Comparison of ENCODE assay signal across 8 mouse cellular contexts in genomic region chr8:77132903-77133637, GRCm38 (mm10).
A peak's percentile ranks its signal among the peaks of the same experiment; 100 is the strongest.
DNase-seq lines count a peak whose midpoint lies in the region; ATAC-seq and TF ChIP-seq lines count a peak whose summit lies in the region.

No protein-coding gene starts in this region.

- CTCF ChIA-PET in Patski (lab: Charles Lee) = no interaction called here

- peak overlapping the region; percentile 90 for H3K27ac ChIP-seq in gastrocnemius, adult 2 months
- H3K27ac ChIP-seq in intestine, embryonic 16.5 days (ENCODE audit: low read length) = peak overlapping the region; percentile 23; the same call in 1 of the 2 replicates

- H3K27me3 ChIP-seq in Patski = no peaks in the 10 kb centered on the region
- no peaks in the 10 kb centered on the region for H3K27me3 ChIP-seq in intestine, embryonic 16.5 days (replicated peaks; ENCODE audit: control insufficient read depth, insufficient read depth, low read length)
- no peaks in the 10 kb centered on the region for H3K27me3 ChIP-seq in myocyte (ENCODE audit: control insufficient read depth, insufficient read depth, insufficient read length)

- H3K4me3 ChIP-seq in gastrocnemius, adult 2 months = peak overlapping the region; percentile 65
- H3K4me3 ChIP-seq in intestine, embryonic 16.5 days (ENCODE audit: low read length) = no peak overlapping the region
- H3K4me3 ChIP-seq in myocyte = no peak overlapping the region

- no peaks in the 10 kb centered on the region for H3K9me3 ChIP-seq in intestine, embryonic 16.5 days (ENCODE audit: control insufficient read depth, low read length)

- ATAC-seq in Patski = peak; percentile 96
- ATAC-seq in intestine, embryonic 16.5 days = peak; percentile 95

- TF ChIP-seq POLR2A in myocyte (IDR thresholded peaks at IDR 0.05; ENCODE audit: insufficient read length, low read depth) = no peak

- no peak overlapping the region for H3K9ac ChIP-seq in intestine, embryonic 16.5 days (ENCODE audit: low read depth, low read length)

- in situ Hi-C loops in Patski (cut with MboI; ENCODE audit: low pct_unique_long_range_greater_than_20kb) = no loop called here

- intact Hi-C loops in gastrocnemius, adult 2 months (cut with DNase I) = loop anchor here (5.0 kb wide), 1 partner anchor 231 kb away; no protein-coding TSS in a partner anchor

- no peak overlapping the region for H3ac ChIP-seq in myocyte (ENCODE audit: control insufficient read depth, insufficient read length)

- no peaks in the 10 kb centered on the region for H3K36me3 ChIP-seq in intestine, embryonic 16.5 days (ENCODE audit: control insufficient read depth, insufficient read depth, low read length)
- no peaks in the 10 kb centered on the region for H3K36me3 ChIP-seq in myocyte (ENCODE audit: control insufficient read depth, insufficient read depth)

- TF ChIP-seq CTCF in Patski (IDR thresholded peaks at IDR 0.05) = no peak
- no peak for TF ChIP-seq CTCF in gastrocnemius, adult 2 months (IDR thresholded peaks at IDR 0.05)

- peak; percentile 87 for DNase-seq in Patski (ENCODE audit: low read depth, low spot score)
- DNase-seq in adrenal gland, postnatal 14 days = peak; percentile 14
- peak; percentile 72 for DNase-seq in gastrocnemius, adult 2 months
- DNase-seq in liver = peak; percentile 56
- DNase-seq in B cell, adult 2 months = no peak
- DNase-seq in spleen, adult 12 weeks (ENCODE audit: low spot score) = no peak

- WGBS in intestine, embryonic 16.5 days = 33% methylated on average over 11 of the region's 11 CpGs

- POLR2A ChIA-PET in Patski (lab: Charles Lee) = no interaction called here

- no peaks in the 10 kb centered on the region for H3K79me2 ChIP-seq in myocyte (ENCODE audit: control insufficient read depth, insufficient read depth)

- no peak overlapping the region for H3K4me2 ChIP-seq in intestine, embryonic 16.5 days (ENCODE audit: low read depth, low read length)
- H3K4me2 ChIP-seq in myocyte (ENCODE audit: low read depth) = peak overlapping the region; percentile 69

- peaks cover 4% of the 10 kb centered on the region for H3K4me1 ChIP-seq in intestine, embryonic 16.5 days (ENCODE audit: control insufficient read depth, insufficient read depth, low read length)

TF ChIP-seq in myocyte, 11 proteins besides CTCF, POLR2A, EP300 and RAD21:
- TF ChIP-seq SRF (IDR thresholded peaks at IDR 0.05; ENCODE audit: control insufficient read depth, insufficient read length, low read depth) = no peak
- no peak for TF ChIP-seq CEBPB (IDR thresholded peaks at IDR 0.05; ENCODE audit: insufficient read depth, poor library complexity, severe bottlenecking)
- no peak for TF ChIP-seq MYOG (IDR thresholded peaks at IDR 0.05; ENCODE audit: control insufficient read depth in 1 of 3, insufficient read depth in 1 of 3, insufficient read length in 2 of 3, low read depth in 2 of 3)
- TF ChIP-seq E2F4 (IDR thresholded peaks at IDR 0.05; ENCODE audit: insufficient read depth) = no peak
- TF ChIP-seq USF1 (IDR thresholded peaks at IDR 0.05; ENCODE audit: low read depth) = peak; percentile 85
- TF ChIP-seq MYOD1 (IDR thresholded peaks at IDR 0.05; ENCODE audit: control insufficient read depth in 1 of 3, insufficient read length in 2 of 3, low read depth in 2 of 3) = no peak
- no peak for TF ChIP-seq MAX (IDR thresholded peaks at IDR 0.05; ENCODE audit: low read depth)

Comparison
In these comparisons a context has a peak if more than half of its experiments do, and no peak if none do; other contexts are left out.
1. DNase-seq: peak in Patski (single experiment), adrenal gland, postnatal 14 days (single experiment), gastrocnemius, adult 2 months (single experiment) and liver (single experiment); none in B cell, adult 2 months (0 of 2) and spleen, adult 12 weeks (single experiment).